Mouse (Mus musculus) brain, embryonic 14.5 days (tissue): Measurements from ENCODE around the gene Slc50a1.

Experiments
- CTCF ChIP-seq: fragments of 200-500 bp; IDR thresholded peaks from 2 replicates; pipeline ENCODE4 v1.5.1; 2012; ENCODE audit warnings: inconsistent platforms, mild to moderate bottlenecking, moderate library complexity, borderline replicate concordance; ENCODE audit not compliant: insufficient read depth, insufficient read length; ENCODE audit errors: extremely low read depth
- POLR2A ChIP-seq: fragments of 200-500 bp; IDR thresholded peaks from 2 replicates; pipeline ENCODE4 v1.6.1; 2012; ENCODE audit warnings: mild to moderate bottlenecking, inconsistent platforms, borderline replicate concordance; ENCODE audit not compliant: poor library complexity, insufficient read depth, insufficient read length, severe bottlenecking; ENCODE audit errors: extremely low read depth

GRCm38 (mm10) chr3:89315195-89315929, 45.0 kb upstream of the Slc50a1 start:
- TF ChIP-seq POLR2A = no peak
- peak; percentile 99 for TF ChIP-seq CTCF
